Mouse (Mus musculus): ENCODE measurements around the gene Kit.

DNA sequence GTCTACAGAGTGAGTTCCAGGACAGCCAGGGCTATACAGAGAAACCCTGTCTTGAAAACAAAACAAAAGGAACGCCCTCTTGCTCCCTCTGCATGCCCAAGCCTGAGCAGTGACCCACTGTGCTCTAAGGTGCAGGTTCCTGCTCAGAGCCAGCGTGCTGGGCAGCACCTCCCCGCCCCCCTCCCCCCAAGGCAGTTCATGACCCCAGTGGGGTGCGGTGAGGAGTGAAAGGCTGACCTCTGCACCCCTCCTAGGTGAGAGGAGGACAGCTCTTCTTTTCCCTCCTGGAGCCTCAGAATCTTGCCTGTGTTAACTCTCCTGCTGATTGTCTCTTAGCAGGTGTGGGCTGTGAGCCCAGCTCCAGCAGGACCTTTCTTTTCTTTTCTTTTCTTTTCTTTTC, 36.3 kb upstream of the Kit start:
- TF ChIP-seq CTCF (IDR thresholded peaks at IDR 0.05; ENCODE audit: low read depth) (no peak), EP300 (IDR thresholded peaks at IDR 0.05; ENCODE audit: low read depth) (no peak)

Data from liver, embryonic 14.5 days (tissue).